Mouse (Mus musculus) midbrain, embryonic 13.5 days (tissue): Measurements from ENCODE around the gene Teddm1a. TPM values are rescaled to one million over a fixed set of nuclear protein-coding genes. Genes with fewer than 3 reads are reported as not detected.
A peak's percentile ranks its signal among the peaks of the same experiment; 100 is the strongest.
"Not testable (repeated sequence)": the region's sequence is repeated elsewhere in the genome, so short reads cannot be mapped to it uniquely, and the experiment has no call there.

Experiments used
- ATAC-seq: fragments of 200-750 bp; cut with Nextera tagmentation; 2 replicates; pipeline ENCODE4 v1.8.0; 2017; ENCODE audit warnings: mild to moderate bottlenecking, moderate TSS enrichment, moderate library complexity
- H3K27ac ChIP-seq: fragments of 300-500 bp; sonication (generic); 2 replicates; pipeline ENCODE4 v1.5.1; 2015; ENCODE audit warnings: inconsistent platforms, mild to moderate bottlenecking, moderate library complexity
- H3K27me3 ChIP-seq: fragments of 300-500 bp; sonication (generic); 2 replicates; pipeline ENCODE4 v1.6.1; 2015; ENCODE audit warnings: mild to moderate bottlenecking, inconsistent platforms
- H3K36me3 ChIP-seq: fragments of 300-500 bp; sonication (generic); 2 replicates; pipeline ENCODE4 v1.6.1; 2015; ENCODE audit warnings: mild to moderate bottlenecking, inconsistent platforms
- H3K4me1 ChIP-seq: fragments of 300-500 bp; sonication (generic); replicated peaks from 2 replicates; pipeline ENCODE4 v1.6.1; 2015; ENCODE audit warnings: inconsistent platforms
- H3K4me2 ChIP-seq: fragments of 300-500 bp; sonication (generic); replicated peaks from 2 replicates; pipeline ENCODE4 v1.6.1; 2015; ENCODE audit warnings: moderate library complexity, mild to moderate bottlenecking, inconsistent platforms
- H3K4me3 ChIP-seq: fragments of 300-500 bp; sonication (generic); replicated peaks from 2 replicates; pipeline ENCODE4 v1.5.1; 2015; ENCODE audit warnings: mild to moderate bottlenecking, inconsistent platforms
- H3K9ac ChIP-seq: fragments of 300-500 bp; sonication (generic); replicated peaks from 2 replicates; pipeline ENCODE4 v1.6.1; 2015; ENCODE audit warnings: mild to moderate bottlenecking, inconsistent platforms
- H3K9me3 ChIP-seq: fragments of 300-500 bp; sonication (generic); 2 replicates; pipeline ENCODE4 v1.6.1; 2016; ENCODE audit warnings: mild to moderate bottlenecking, inconsistent platforms
- WGBS: fragments of 180-500 bp; shearing (Covaris S2); methylation state at CpG from one replicate; pipeline ENCODE4 v1.1.7; 2015; 5-methylcytosine and 5-hydroxymethylcytosine counted together
- polyA plus RNA-seq: library from polyadenylated mRNA; unstranded; fragments of >200 nt; fragmentation: Nextera tagmentation; extraction: Ambion mirVana; gene quantifications from 2 replicates; pipeline ENCODE4 v1.2.1, GENCODE M21; 2015

Teddm1a gene
- polyA plus RNA-seq: not detected in 2 replicates

- Histone ChIP-seq H3K4me3 (no peak within 1 kb of the TSS), H3K27ac (no peak within 1 kb of the TSS), H3K9ac (no peak within 1 kb of the TSS), H3K27me3 (peaks cover 14% of the 10 kb centered on the region), H3K4me1 (peaks cover under 1% of the 10 kb centered on the region; the same call in 1 of the 2 replicates), H3K36me3 (no peaks in the 10 kb centered on the region), H3K9me3 (no peaks in the 10 kb centered on the region), H3K4me2 (no peak within 1 kb of the TSS)
- WGBS: 81% methylated on average over 4 of the region's 4 CpGs
- no peak for ATAC-seq
Observed at GRCm38 (mm10) chr1:153891442-153891841, at the start of gene Teddm1a. Teddm1a (plus strand) TSS chr1:153891742.

DNA sequence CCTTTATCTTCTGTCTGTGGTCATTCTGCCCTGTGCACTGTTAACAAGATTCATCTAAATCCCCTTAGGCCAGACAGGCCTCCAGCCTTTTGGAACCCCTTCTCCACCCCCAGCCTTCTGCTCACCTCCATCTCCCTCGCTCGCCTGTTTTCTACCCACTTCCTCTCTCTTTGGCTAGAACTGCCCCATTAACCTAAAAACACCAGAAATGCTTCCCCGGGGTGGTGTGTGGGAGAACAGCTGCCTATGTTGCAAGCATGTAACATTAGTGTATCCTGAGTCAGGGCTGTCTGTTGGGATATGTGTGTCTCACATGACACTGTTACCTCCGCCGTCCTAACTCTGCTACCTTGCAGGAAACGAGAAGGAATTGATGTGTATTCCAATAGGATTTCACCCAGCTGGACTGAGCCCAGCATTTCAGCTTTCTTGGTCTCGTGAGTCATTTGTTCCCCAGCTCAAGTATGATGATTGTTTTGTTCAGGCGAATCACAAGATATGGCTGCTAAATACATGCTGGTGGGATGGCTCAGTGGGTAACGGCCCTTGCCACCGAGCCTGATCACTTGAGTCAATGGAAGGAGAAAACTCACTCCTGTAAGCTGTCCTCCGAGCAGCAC, 49.3 kb upstream of the Teddm1a start:
- no peak overlapping the region for H3K9ac ChIP-seq
- H3K4me3 ChIP-seq: no peak overlapping the region
- ATAC-seq: no peak
- no peak overlapping the region for H3K4me2 ChIP-seq
- H3K27me3 ChIP-seq: no peaks in the 10 kb centered on the region
- no peak overlapping the region for H3K27ac ChIP-seq
- no peaks in the 10 kb centered on the region for H3K9me3 ChIP-seq
- no peaks in the 10 kb centered on the region; the same call in 1 of the 2 replicates for H3K4me1 ChIP-seq
- no peaks in the 10 kb centered on the region for H3K36me3 ChIP-seq
- 90% methylated on average over 11 of the region's 11 CpGs for WGBS

GRCm38 (mm10) chr1:153844042-153844441, 47.5 kb upstream of the Teddm1a start, which contains the start of gene Rgsl1:
Rgsl1 (minus strand) TSS chr1:153844142.
- no peak within 1 kb of the TSS for H3K4me2 ChIP-seq

DNA sequence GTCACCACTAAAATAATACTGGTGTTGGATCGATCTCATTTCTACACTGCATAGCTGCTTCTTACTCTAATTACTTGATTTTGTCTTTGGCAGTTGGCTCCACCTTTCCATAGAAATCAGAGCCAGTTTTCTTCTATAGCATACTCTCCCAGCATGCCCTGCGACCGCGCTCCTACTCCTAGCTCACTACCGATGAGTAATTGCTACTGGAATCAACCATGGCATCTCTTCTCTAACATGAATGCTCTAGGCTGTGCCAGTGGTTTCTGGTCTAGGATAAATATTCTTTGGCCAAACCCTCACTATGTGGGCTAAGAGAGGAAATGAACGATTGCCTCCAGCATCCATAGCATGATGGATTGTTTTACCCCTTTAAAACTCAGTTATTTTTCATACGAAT, 45.1 kb upstream of the Teddm1a start:
- no peak overlapping the region for H3K27ac ChIP-seq
- no peak overlapping the region for H3K9ac ChIP-seq
- no peaks in the 10 kb centered on the region; the same call in 1 of the 2 replicates for H3K4me1 ChIP-seq
- ATAC-seq: no peak
- no peak overlapping the region for H3K4me2 ChIP-seq
- no peaks in the 10 kb centered on the region for H3K9me3 ChIP-seq
- H3K4me3 ChIP-seq: no peak overlapping the region
- 96% methylated on average over 7 of the region's 7 CpGs for WGBS
- H3K27me3 ChIP-seq: no peaks in the 10 kb centered on the region
- no peaks in the 10 kb centered on the region for H3K36me3 ChIP-seq

More at GRCm38 (mm10) chr1:153844042-153844441, 47.5 kb upstream of the Teddm1a start, which contains the start of gene Rgsl1:
- Histone ChIP-seq H3K9me3 (no peaks in the 10 kb centered on the region), H3K4me3 (no peak within 1 kb of the TSS), H3K27ac (no peak within 1 kb of the TSS), H3K36me3 (no peaks in the 10 kb centered on the region), H3K27me3 (no peaks in the 10 kb centered on the region), H3K4me1 (no peaks in the 10 kb centered on the region; the same call in 1 of the 2 replicates), H3K9ac (no peak within 1 kb of the TSS)
- 96% methylated on average over 8 of the region's 8 CpGs for WGBS
- ATAC-seq: no peak

DNA sequence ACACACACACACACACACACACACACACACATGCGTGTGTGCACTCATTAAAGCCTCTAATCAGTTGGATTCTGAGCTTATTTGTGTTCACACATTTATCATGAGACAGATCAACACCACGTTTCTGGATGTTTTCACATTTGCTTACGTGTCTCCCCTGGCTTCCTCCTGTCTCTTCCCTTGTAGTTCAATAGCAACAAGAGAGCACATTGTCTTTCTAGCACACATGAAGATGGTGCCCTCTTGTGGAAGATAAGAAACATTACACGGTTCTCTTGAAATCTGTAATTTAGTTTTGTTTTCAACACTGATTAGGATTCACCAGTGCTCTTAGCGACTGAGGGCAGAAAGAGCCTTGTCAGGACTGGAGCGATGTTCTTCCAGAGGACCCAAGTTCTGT, 44.7 kb upstream of the Teddm1a start:
- peak; percentile 30; the same call in 1 of the 2 replicates for ATAC-seq
- H3K27ac ChIP-seq: no peak overlapping the region
- no peaks in the 10 kb centered on the region for H3K27me3 ChIP-seq
- no peaks in the 10 kb centered on the region for H3K9me3 ChIP-seq
- no peaks in the 10 kb centered on the region; the same call in 1 of the 2 replicates for H3K4me1 ChIP-seq
- no peaks in the 10 kb centered on the region for H3K36me3 ChIP-seq
- no peak overlapping the region for H3K4me2 ChIP-seq
- no peak overlapping the region for H3K9ac ChIP-seq
- H3K4me3 ChIP-seq: no peak overlapping the region
- 32% methylated on average over 6 of the region's 6 CpGs for WGBS

- H3K27me3 ChIP-seq, H3K36me3 ChIP-seq, H3K27ac ChIP-seq, H3K4me1 ChIP-seq, H3K9ac ChIP-seq, H3K4me3 ChIP-seq, ATAC-seq, H3K9me3 ChIP-seq, H3K4me2 ChIP-seq: not testable (repeated sequence)
- 86% methylated on average over 7 of the region's 7 CpGs for WGBS
Observed at GRCm38 (mm10) chr1:153852696-153853095, 38.8 kb upstream of the Teddm1a start.

DNA sequence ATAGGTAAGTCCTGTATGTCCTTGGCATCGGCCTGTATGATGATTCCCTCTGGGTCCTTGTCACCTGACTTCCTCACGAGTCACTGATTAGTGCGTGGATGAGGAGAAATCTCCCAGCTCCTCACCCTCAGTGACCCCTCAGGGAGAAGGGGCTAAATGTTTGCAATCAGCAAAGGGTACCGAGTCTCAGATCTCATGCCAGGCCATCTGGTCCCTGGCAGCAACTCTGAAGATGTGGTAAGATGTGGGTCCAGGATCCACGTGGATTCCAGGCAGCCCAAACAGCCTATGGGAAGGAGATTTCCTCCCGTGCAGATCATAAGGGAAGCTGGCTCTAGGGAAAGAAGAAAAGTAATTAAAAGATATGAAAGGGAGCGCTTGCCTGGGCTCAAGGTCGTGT, 35.6 kb upstream of the Teddm1a start:
- ATAC-seq: no peak
- Histone ChIP-seq H3K4me3 (no peak overlapping the region), H3K9me3 (no peaks in the 10 kb centered on the region), H3K27ac (no peak overlapping the region), H3K27me3 (no peaks in the 10 kb centered on the region), H3K4me1 (no peaks in the 10 kb centered on the region), H3K9ac (no peak overlapping the region), H3K36me3 (no peaks in the 10 kb centered on the region), H3K4me2 (no peak overlapping the region)
- WGBS: 76% methylated on average over 8 of the region's 8 CpGs

GRCm38 (mm10) chr1:153874045-153874444, 17.5 kb upstream of the Teddm1a start, which contains the start of gene Teddm1b:
Teddm1b (plus strand) TSS chr1:153874345.
- no peaks in the 10 kb centered on the region for H3K27me3 ChIP-seq
- no peak within 1 kb of the TSS for H3K27ac ChIP-seq
- no peak for ATAC-seq
- no peaks in the 10 kb centered on the region for H3K9me3 ChIP-seq
- H3K4me2 ChIP-seq: no peak within 1 kb of the TSS
- WGBS: 91% methylated on average over 6 of the region's 6 CpGs
- H3K9ac ChIP-seq: no peak within 1 kb of the TSS
- no peaks in the 10 kb centered on the region for H3K4me1 ChIP-seq
- H3K36me3 ChIP-seq: no peaks in the 10 kb centered on the region
- no peak within 1 kb of the TSS for H3K4me3 ChIP-seq

GRCm38 (mm10) chr1:153880391-153880790, 11.2 kb upstream of the Teddm1a start:
- WGBS: 96% methylated on average over 17 of the region's 17 CpGs
- H3K4me2 ChIP-seq: not testable (repeated sequence)

DNA sequence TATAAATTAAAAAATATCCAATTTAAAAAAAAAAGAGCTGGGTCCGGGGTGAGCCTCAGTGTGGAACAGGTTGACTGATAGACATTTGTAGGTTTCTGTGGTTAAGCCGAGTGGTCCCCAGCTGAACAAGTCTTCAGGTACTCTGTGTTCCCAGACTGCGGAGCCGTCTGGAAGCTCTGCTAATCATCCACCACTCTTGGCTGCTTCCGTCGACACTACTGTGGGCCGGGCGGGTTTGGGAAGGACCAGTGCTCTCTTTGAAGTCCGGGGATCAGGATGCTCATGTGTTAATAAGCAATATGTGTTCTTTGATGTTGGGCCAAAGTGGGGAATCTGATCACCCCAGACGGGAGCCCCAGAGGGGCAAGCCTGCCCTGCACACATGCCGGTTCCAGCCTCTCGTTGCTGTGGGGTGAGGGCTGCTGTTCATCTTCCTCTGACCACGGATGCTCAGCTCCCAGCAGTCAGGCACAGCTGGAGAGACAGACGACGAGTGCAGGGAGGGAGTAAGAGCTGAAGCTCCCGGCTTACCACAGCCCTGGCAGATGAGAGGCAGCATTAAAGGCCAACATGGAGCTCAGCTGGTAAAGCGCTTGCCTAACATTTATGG, 5.4 kb upstream of the Teddm1a start:
- no peaks in the 10 kb centered on the region for H3K9me3 ChIP-seq
- no peak overlapping the region; the same call in 1 of the 2 replicates for H3K9ac ChIP-seq
- H3K4me1 ChIP-seq: peaks cover 5% of the 10 kb centered on the region
- peak; percentile 69 for ATAC-seq
- H3K4me2 ChIP-seq: no peak overlapping the region
- H3K36me3 ChIP-seq: no peaks in the 10 kb centered on the region
- H3K27ac ChIP-seq: no peak overlapping the region
- 33% methylated on average over 17 of the region's 17 CpGs for WGBS
- H3K4me3 ChIP-seq: no peak overlapping the region
- no peaks in the 10 kb centered on the region for H3K27me3 ChIP-seq

More at GRCm38 (mm10) chr1:153880391-153880790, 11.2 kb upstream of the Teddm1a start:
- not testable (repeated sequence) for H3K4me3 ChIP-seq, H3K9ac ChIP-seq, H3K27me3 ChIP-seq, H3K36me3 ChIP-seq, H3K9me3 ChIP-seq, ATAC-seq, H3K27ac ChIP-seq, H3K4me1 ChIP-seq

DNA sequence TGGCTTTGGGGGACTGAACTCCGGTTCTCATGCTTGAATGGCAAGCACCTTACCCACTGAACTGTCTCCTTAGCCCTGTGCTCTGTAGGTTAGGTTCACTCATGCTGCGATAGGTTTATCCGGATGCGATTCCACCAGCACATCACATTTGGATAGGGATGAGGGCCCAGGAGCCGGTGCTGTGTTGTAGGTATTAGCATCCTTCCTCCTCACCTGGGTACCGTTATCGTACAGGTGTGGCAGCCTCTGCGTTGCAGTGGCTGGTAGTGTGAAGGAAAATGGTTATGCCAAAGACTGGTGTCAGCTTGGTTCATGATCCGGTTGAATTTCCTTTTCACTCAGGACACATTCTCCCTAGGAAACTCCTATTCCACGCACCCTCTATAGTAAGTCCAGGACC, 1.4 kb upstream of the Teddm1a start:
- no peak for ATAC-seq
- no peak overlapping the region for H3K27ac ChIP-seq
- no peak overlapping the region for H3K4me3 ChIP-seq
- H3K9ac ChIP-seq: no peak overlapping the region
- peaks cover 10% of the 10 kb centered on the region for H3K27me3 ChIP-seq
- 95% methylated on average over 10 of the region's 10 CpGs for WGBS
- no peaks in the 10 kb centered on the region for H3K9me3 ChIP-seq
- peaks cover 5% of the 10 kb centered on the region for H3K4me1 ChIP-seq
- H3K4me2 ChIP-seq: no peak overlapping the region
- no peaks in the 10 kb centered on the region for H3K36me3 ChIP-seq

DNA sequence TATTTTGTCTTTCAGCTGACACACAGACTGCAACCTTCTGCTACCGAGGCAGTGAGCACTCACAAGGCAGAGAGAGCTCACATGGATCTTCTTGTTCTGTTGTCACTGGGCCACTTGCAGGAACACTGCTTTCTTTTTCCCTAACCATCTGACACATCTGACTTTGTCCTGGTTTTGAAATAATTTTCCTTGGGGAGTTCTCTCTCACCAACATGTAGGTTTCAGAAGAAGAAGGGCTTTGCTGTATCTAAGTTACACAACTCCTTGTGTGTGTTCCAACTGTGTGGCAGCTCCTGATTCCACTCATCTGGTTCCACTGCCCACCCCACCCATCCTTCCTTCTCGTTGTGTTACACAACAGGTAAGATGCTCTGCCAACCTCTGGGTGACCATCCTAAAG, 2.2 kb downstream of the Teddm1a start:
- WGBS: 69% methylated on average over 2 of the region's 2 CpGs
- H3K4me1 ChIP-seq: peaks cover 3% of the 10 kb centered on the region; the same call in 1 of the 2 replicates

More for the DNA sequence above, 2.2 kb downstream of the Teddm1a start:
- no peak for ATAC-seq
- H3K9me3 ChIP-seq: no peaks in the 10 kb centered on the region
- no peak overlapping the region for H3K4me3 ChIP-seq
- no peaks in the 10 kb centered on the region for H3K36me3 ChIP-seq
- H3K9ac ChIP-seq: no peak overlapping the region
- no peak overlapping the region for H3K4me2 ChIP-seq
- H3K27me3 ChIP-seq: peaks cover 19% of the 10 kb centered on the region
- no peak overlapping the region for H3K27ac ChIP-seq
